27 mouse cellular contexts compared by ENCODE assay signal in the genomic region with DNA sequence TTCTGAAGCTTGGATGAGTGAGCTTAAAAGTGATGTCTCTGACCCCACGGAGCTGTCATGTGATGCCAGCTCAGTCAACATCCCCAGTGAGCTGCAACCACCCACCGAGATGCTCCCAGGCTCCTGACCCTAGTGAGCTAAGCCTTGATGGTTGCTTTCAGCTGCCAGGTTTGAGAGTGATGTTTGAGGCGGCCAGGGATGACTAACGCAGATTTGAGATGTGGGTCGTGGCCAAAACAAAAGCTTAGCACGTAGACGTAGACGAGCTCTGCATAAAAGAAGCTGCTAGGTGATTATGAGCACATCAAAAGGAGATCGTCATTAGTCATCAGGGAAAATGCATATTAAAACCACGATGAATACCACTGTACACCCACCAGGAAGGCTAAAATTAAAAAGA. TPM values are rescaled to one million over a fixed set of nuclear protein-coding genes. Genes with fewer than 3 reads are reported as not detected.
DNase-seq lines count a peak whose midpoint lies in the region; ATAC-seq and TF ChIP-seq lines count a peak whose summit lies in the region.
"Had no signal": no experiment of that assay in that cellular context is flagged by ENCODE, and none has a peak within 500 bp of the region (broad histone marks: within the 10 kb centered on the region; RNA-seq: fewer than 3 reads in every experiment).

No protein-coding gene starts in this region.

- no peak overlapping the region for H3K27ac ChIP-seq in heart, embryonic 11.5 days (ENCODE audit: low read depth, low read length)
- no peak overlapping the region for H3K27ac ChIP-seq in midbrain, embryonic 11.5 days (ENCODE audit: low read depth, low read length)
- H3K27ac ChIP-seq in midbrain, postnatal 0 days (ENCODE audit: low read depth, low read length), result no peak overlapping the region
- H3K27ac ChIP-seq: embryonic facial prominence, embryonic 15.5 days; forebrain, embryonic 12.5 days; hindbrain, embryonic 14.5 days; liver, embryonic 12.5 days; macrophage had no signal

- DNase-seq in heart, adult 11 months, result peak; percentile 78
- DNase-seq in midbrain, embryonic 11.5 days (ENCODE audit: low spot score, missing footprints), result peak; percentile 77
- no peak for DNase-seq in midbrain, postnatal 0 days (ENCODE audit: low spot score)
- peak; percentile 57 for DNase-seq in Muller cell, postnatal 12 days (ENCODE audit: inconsistent ontology term)
- DNase-seq in gastrocnemius, postnatal 36 days, result no peak
- DNase-seq: cerebellum, adult 11 months; forebrain, postnatal 0 days; gastrocnemius, postnatal 14 days; heart, adult 18-20 months; kidney, adult 18-20 months; kidney, postnatal 36 days; left cerebral cortex, postnatal 4 days; liver, postnatal 0 days; midbrain, embryonic 14.5 days; thymus, adult 2 months; thymus, postnatal 36 days had no signal

- no peaks in the 10 kb centered on the region for H3K9me3 ChIP-seq in heart, embryonic 11.5 days (replicated peaks; ENCODE audit: control insufficient read depth, low read length)
- H3K9me3 ChIP-seq in midbrain, embryonic 11.5 days (ENCODE audit: control insufficient read depth, low read length), result no peaks in the 10 kb centered on the region
- H3K9me3 ChIP-seq in midbrain, postnatal 0 days (ENCODE audit: low read length), result no peaks in the 10 kb centered on the region
- H3K9me3 ChIP-seq: embryonic facial prominence, embryonic 15.5 days; forebrain, embryonic 12.5 days; G1E; heart, embryonic 12.5 days; liver, embryonic 12.5 days had no signal

- H3K4me3 ChIP-seq in heart, embryonic 11.5 days (ENCODE audit: low read depth, low read length), result no peak overlapping the region
- H3K4me3 ChIP-seq in midbrain, embryonic 11.5 days (ENCODE audit: low read depth, low read length), result no peak overlapping the region
- H3K4me3 ChIP-seq in midbrain, postnatal 0 days (ENCODE audit: low read depth, low read length), result no peak overlapping the region
- no peak overlapping the region for H3K4me3 ChIP-seq in myocyte
- H3K4me3 ChIP-seq: embryonic facial prominence, embryonic 15.5 days; forebrain, embryonic 12.5 days; heart, embryonic 12.5 days; liver, embryonic 12.5 days had no signal

- no peak overlapping the region for H3K9ac ChIP-seq in heart, embryonic 11.5 days (ENCODE audit: low read depth, low read length)
- no peak overlapping the region for H3K9ac ChIP-seq in midbrain, embryonic 11.5 days (ENCODE audit: low read length)
- no peak overlapping the region for H3K9ac ChIP-seq in midbrain, postnatal 0 days (replicated peaks; ENCODE audit: low read length, poor library complexity, severe bottlenecking)
- H3K9ac ChIP-seq: embryonic facial prominence, embryonic 15.5 days; forebrain, embryonic 12.5 days; forebrain, postnatal 0 days; heart, embryonic 12.5 days; hindbrain, embryonic 14.5 days; liver, embryonic 12.5 days; liver, postnatal 0 days had no signal

- no peak for ATAC-seq in heart, embryonic 11.5 days (replicated peaks; ENCODE audit: insufficient number of reproducible peaks, low FRiP score, low TSS enrichment)
- no peak for ATAC-seq in midbrain, embryonic 11.5 days (ENCODE audit: low FRiP score)
- no peak for ATAC-seq in midbrain, postnatal 0 days (ENCODE audit: low FRiP score)
- ATAC-seq: forebrain, postnatal 0 days; liver, embryonic 12.5 days; liver, postnatal 0 days; lung, postnatal 0 days had no signal

- no peak overlapping the region for H3K4me2 ChIP-seq in heart, embryonic 11.5 days
- no peak overlapping the region for H3K4me2 ChIP-seq in midbrain, embryonic 11.5 days
- H3K4me2 ChIP-seq in midbrain, postnatal 0 days (ENCODE audit: low read depth, low read length, poor library complexity, severe bottlenecking), result no peak overlapping the region
- peak overlapping the region; percentile 3 for H3K4me2 ChIP-seq in myocyte (ENCODE audit: low read depth)
- H3K4me2 ChIP-seq: embryonic facial prominence, embryonic 15.5 days; forebrain, embryonic 12.5 days; heart, embryonic 12.5 days; hindbrain, embryonic 14.5 days; liver, embryonic 12.5 days had no signal

- intact Hi-C loops in gastrocnemius, postnatal 36 days (cut with DNase I), result no loop called here

- no peak for TF ChIP-seq CTCF in midbrain, postnatal 0 days (IDR thresholded peaks at IDR 0.05)

- 46% methylated on average over 10 of the region's 10 CpGs for WGBS in heart, embryonic 11.5 days (ENCODE audit: insufficient replicate concordance)
- WGBS in midbrain, embryonic 11.5 days, result 35% methylated on average over 10 of the region's 10 CpGs
- WGBS in midbrain, postnatal 0 days, result 28% methylated on average over 10 of the region's 10 CpGs

- H3ac ChIP-seq in myocyte (ENCODE audit: control insufficient read depth, insufficient read length), result no peak overlapping the region

- TF ChIP-seq POLR2A in myocyte (IDR thresholded peaks at IDR 0.05; ENCODE audit: insufficient read length, low read depth), result no peak

- no peaks in the 10 kb centered on the region for H3K36me3 ChIP-seq in heart, embryonic 11.5 days (ENCODE audit: control insufficient read depth, insufficient read depth, low read length)
- H3K36me3 ChIP-seq in midbrain, embryonic 11.5 days (ENCODE audit: control insufficient read depth, insufficient read depth, low read length), result no peaks in the 10 kb centered on the region
- no peaks in the 10 kb centered on the region for H3K36me3 ChIP-seq in midbrain, postnatal 0 days (ENCODE audit: insufficient read depth, low read length)
- no peaks in the 10 kb centered on the region for H3K36me3 ChIP-seq in myocyte (ENCODE audit: control insufficient read depth, insufficient read depth)
- H3K36me3 ChIP-seq: embryonic facial prominence, embryonic 15.5 days; forebrain, embryonic 12.5 days; G1E; heart, embryonic 12.5 days; liver, embryonic 12.5 days had no signal

- no peaks in the 10 kb centered on the region for H3K79me2 ChIP-seq in myocyte (ENCODE audit: control insufficient read depth, insufficient read depth)

- no peaks in the 10 kb centered on the region for H3K27me3 ChIP-seq in heart, embryonic 11.5 days (ENCODE audit: control insufficient read depth, insufficient read depth, low read length)
- H3K27me3 ChIP-seq in midbrain, embryonic 11.5 days (ENCODE audit: control insufficient read depth, insufficient read depth, low read length), result no peaks in the 10 kb centered on the region
- H3K27me3 ChIP-seq in midbrain, postnatal 0 days (ENCODE audit: insufficient read depth, low read length), result no peaks in the 10 kb centered on the region
- H3K27me3 ChIP-seq in myocyte (ENCODE audit: control insufficient read depth, insufficient read depth, insufficient read length), result peaks cover 5% of the 10 kb centered on the region
- H3K27me3 ChIP-seq: embryonic facial prominence, embryonic 15.5 days; forebrain, embryonic 12.5 days; heart, embryonic 12.5 days; liver, embryonic 12.5 days had no signal

- H3K4me1 ChIP-seq in heart, embryonic 11.5 days (ENCODE audit: control insufficient read depth, insufficient read depth, low read length), result no peaks in the 10 kb centered on the region
- H3K4me1 ChIP-seq in midbrain, embryonic 11.5 days (ENCODE audit: control insufficient read depth, insufficient read depth, low read length), result no peaks in the 10 kb centered on the region
- peaks cover 6% of the 10 kb centered on the region; the same call in 1 of the 2 replicates for H3K4me1 ChIP-seq in midbrain, postnatal 0 days (ENCODE audit: insufficient read depth, low read length)
- H3K4me1 ChIP-seq: embryonic facial prominence, embryonic 15.5 days; heart, embryonic 12.5 days; liver, embryonic 12.5 days had no signal

TF ChIP-seq in myocyte, 11 proteins besides CTCF, POLR2A, EP300 and RAD21:
- TF ChIP-seq MYOD1 (IDR thresholded peaks at IDR 0.05; ENCODE audit: control insufficient read depth in 1 of 3, insufficient read length in 2 of 3, low read depth in 2 of 3), result peak in 1 of 3 experiments; percentile 4
- TF ChIP-seq USF1 (IDR thresholded peaks at IDR 0.05; ENCODE audit: low read depth), result peak; percentile 27
- no peak for TF ChIP-seq MAX (IDR thresholded peaks at IDR 0.05; ENCODE audit: low read depth)
- TF ChIP-seq SRF (IDR thresholded peaks at IDR 0.05; ENCODE audit: control insufficient read depth, insufficient read length, low read depth), result no peak
- no peak for TF ChIP-seq POLR2AphosphoS2 (IDR thresholded peaks at IDR 0.05; ENCODE audit: insufficient read length, low read depth)
- no peak for TF ChIP-seq E2F4 (IDR thresholded peaks at IDR 0.05; ENCODE audit: insufficient read depth)
- no peak for TF ChIP-seq CEBPB (IDR thresholded peaks at IDR 0.05; ENCODE audit: insufficient read depth, poor library complexity, severe bottlenecking)
- no peak for TF ChIP-seq MYOG (IDR thresholded peaks at IDR 0.05; ENCODE audit: control insufficient read depth in 1 of 3, insufficient read depth in 1 of 3, insufficient read length in 2 of 3, low read depth in 2 of 3)
- TF ChIP-seq TCF12 (IDR thresholded peaks at IDR 0.05; ENCODE audit: insufficient read depth, poor library complexity, severe bottlenecking), result no peak
TF ChIP-seq in myocyte: peak in this region for 2.

RNA-seq across cellular contexts. Expression of gene Rapgef4, which starts 16.8 kb away (rescaled TPM):
- polyA plus RNA-seq in heart, embryonic 11.5 days (2014; fragmentation: Nextera tagmentation; extraction: Ambion mirVana), result 2.6 and 4.0 TPM in 2 replicates
- polyA plus RNA-seq in midbrain, embryonic 11.5 days (2014; fragmentation: Nextera tagmentation; extraction: Ambion mirVana), result 2.0 TPM in 2 replicates
- total RNA-seq in midbrain, postnatal 0 days (2014; rRNA removed), result 66.0 and 78.6 TPM in 2 replicates
- polyA plus RNA-seq in midbrain, postnatal 0 days (2015; fragmentation: Nextera tagmentation; extraction: Ambion mirVana), result 44.6 and 48.5 TPM in 2 replicates
- polyA plus RNA-seq in myocyte (2012; fragmentation: generic; extraction: Trizol), result 0.28 TPM
- 1 to 10 TPM; 1.6 to 2.6 TPM for total RNA-seq in gastrocnemius, postnatal 36 days (2021)
- total RNA-seq: megakaryocyte-erythroid progenitor cell, adult 5-6 weeks had no signal
- polyA plus RNA-seq: G1E, macrophage had no signal

Comparison
In these comparisons a context has a peak if more than half of its experiments do, and no peak if none do; other contexts are left out.
1. DNase-seq: peak in heart, adult 11 months (single experiment), midbrain, embryonic 11.5 days (single experiment) and Muller cell, postnatal 12 days (single experiment); none in midbrain, postnatal 0 days (single experiment) and gastrocnemius, postnatal 36 days (0 of 2).